Mouse (Mus musculus): ENCODE results near the gene Krt18.
"Not testable (repeated sequence)": the region's sequence is repeated elsewhere in the genome, so short reads cannot be mapped to it uniquely, and the experiment has no call there.

Gene Krt18

DNA sequence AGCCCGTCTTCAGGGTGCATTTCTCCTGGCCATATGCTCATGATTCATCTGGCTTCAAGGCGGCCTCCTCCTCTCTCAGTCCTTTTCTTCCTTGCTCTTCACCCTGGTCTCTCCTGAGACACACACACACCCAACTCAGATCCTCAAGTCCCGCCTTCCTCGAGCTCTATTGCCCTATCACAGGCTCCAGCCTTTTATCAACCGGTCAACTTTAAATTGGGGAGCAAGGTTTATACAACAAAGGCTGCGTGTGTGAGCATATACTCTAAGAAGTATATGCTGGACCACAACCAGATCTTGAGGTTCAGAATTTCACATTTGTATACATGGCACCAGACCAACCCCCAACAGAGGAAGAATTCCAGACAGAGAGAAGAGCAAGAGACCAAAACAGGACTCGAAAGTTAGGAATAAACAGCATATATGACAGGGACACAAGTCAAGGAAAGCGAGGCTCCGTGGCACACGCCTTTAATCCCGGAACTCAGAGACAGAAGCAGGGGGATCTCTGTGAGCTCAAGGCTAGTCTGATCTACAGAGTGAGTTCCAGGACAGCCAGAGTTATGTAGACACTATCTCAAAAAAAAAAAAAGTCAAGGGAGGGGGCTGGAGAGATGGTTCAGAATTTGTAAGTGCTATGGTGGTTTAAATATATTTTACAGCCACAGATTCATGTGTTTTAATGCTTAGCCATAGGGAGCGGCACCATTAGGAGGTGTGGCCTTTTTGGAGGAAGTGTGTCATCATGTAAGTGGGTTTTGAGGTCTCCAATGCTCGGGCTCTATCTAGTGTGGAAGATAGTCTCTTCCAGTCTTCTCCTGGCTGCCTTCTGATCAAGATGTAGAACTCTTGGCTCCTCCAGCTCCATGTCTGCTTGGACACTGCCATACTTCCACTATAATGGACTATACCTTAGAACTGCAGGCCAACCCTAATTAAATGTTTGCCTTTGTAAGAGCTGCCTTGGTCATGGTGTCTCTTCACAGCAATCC is 42.8 kb downstream of the Krt18 start:
- DNase-seq: no peak

DNA sequence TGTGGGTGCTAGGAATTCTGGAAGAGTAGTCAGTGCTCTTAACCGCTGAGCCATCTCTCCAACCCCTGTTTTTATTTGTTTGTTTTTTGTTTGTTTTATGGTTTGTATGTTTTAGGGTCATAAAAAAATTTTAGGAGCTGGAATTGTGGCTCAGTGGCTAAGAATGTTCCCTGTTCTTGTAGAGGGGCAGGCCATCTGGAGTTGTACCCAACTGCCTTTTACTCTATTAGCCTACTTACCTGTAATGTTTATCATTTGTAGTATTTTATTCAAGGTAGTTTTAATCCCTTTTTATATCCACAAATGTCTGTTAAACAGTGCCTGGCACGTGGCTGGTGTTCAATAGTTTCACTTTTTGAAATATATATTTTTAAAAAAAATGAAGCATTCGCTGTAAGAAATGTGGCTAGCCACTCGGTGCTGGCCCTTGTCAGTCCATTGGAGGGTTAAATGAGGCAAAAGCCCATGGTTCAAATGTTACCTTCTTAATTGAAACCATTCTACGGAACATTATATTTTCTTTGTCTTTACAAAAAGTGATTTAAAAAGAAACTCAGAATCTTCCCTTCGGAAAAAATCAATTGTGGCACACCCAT is 45.1 kb downstream of the Krt18 start:
- no peak for DNase-seq

- DNase-seq: peak; percentile 100
These were observed 45.6 kb downstream of the Krt18 start, which contains the start of gene Eif4b for GRCm38 (mm10) chr15:102073559-102074069. Gene Eif4b, plus strand, starts transcription at chr15:102073773.

GRCm38 (mm10) chr15:102074070-102074731 is 46.2 kb downstream of the Krt18 start:
- DNase-seq: peak; percentile 63 to 87

DNA sequence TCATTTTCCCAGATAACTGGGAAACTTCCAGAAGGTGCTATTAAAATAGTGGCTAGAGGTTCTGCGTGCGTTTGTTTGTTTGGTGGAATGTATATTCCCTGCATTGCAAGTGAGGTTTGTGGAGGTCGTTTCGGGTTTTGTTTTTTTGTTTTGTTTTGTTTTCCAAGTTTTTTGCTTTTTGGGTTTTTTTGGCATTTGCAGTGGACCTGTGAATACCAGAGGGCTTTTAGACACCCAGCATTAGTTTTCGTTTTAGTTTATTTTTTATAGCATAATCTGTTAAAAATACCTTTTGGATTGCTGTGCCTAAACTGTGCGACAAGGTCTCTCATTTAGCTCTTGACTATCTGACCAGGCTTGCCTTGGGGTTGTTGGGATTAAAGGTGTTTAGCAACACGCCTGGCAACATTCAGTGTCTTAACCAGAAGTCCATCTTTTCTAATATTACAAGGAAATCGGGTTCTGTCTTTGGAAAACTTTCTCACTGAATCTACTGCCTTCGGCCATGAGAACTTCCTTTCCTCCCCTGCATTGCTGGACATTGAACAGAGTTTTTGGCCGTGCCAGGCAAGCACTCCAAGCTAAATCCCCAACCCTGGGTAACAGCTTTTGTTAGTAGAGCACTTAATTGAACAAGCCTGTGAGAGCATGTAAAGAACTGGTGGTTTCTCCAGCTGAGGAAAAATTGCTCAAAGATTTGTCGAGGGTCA is 47.1 kb downstream of the Krt18 start:
- DNase-seq: peak in 1 of 2 experiments; percentile 23

DNA sequence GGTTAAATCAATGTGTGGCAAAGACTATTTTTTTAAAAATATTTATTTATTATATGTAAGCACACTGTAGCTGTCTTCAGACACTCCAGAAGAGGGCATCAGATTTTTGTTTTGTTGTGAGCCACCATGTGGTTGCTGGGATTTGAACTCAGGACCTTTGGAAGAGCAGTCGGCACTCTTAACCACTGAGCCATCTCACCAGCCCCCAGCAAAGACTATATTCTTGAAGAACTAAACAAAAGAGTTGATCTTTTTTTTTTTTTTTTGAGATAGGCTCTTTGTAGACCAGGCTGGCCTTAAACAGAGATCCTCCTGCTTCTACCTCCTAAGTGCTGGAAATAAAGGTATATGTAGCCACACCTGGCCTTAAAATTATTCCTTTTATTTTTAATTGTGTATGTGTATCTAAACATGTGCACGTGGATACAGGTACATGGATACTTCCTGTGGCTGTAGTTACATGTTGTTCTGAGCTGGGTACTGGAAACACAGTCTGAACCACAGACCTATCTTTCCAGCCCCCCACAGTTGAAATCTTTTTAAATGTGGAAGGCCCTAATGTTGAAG is 49.2 kb downstream of the Krt18 start:
- DNase-seq: no peak

DNA sequence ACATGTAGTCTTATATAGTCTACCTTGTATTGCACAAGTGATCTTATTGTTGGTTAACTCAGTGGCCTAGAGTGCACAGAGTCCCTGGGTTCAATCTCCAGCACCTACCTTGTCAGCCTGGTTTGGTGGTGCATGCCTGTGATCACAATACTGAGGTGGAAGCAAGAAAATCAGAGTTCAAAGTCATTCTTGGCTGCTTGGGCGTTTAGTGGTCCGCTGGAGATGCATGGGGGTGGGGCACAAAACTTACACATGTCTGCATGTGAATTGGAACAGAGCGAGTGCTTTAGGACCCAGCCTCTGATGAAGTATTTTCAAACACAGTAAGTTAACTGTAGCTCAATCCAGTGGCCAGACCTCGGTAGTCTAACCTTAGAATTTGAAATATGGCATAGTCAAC is 51.2 kb downstream of the Krt18 start:
- peak in 1 of 2 experiments; percentile 34 for DNase-seq

DNA sequence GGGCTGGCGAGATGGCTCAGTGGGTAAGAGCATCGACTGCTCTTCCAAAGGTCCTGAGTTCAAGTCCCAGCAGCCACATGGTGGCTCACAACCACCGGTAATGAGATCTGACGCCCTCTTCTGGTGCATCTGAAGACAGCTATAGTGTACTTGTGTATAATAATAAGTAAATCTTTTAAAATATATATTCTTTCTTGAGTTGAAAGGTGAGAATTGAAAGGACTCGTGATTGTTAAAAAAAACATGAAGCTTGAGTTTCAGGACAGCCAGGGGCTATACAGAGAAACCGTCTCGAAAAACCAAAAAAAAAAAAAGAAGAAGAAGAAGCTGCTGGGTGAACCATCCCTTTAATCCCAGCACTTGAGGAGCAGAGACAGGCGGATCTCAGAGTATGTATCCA is 51.9 kb downstream of the Krt18 start:
- DNase-seq: not testable (repeated sequence)

DNA sequence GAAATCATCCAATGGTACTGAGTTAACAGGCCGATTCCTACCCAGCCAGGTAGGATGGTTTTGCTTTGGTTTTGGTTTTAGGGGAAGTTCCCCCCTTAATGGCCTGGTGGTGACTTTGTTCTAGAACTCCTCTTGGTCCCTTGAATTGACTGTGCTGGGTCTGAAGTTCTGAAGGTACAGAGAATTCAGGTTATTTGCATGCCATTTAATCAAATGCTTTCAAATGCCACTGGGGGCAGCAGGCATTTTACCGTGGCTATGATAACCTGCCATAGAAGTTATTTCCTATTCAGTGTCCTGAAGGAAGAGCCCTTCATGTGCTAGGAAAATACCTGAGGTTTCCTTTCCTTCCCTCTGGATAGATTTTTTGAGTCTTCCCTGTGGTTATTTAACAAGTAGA is 52.4 kb downstream of the Krt18 start:
- peak in 1 of 2 experiments; percentile 29 for DNase-seq

Measured in kidney, postnatal 25 days (tissue).